12 mouse cellular contexts compared by ENCODE assay signal in genomic region chr7:110091670-110092069, GRCm38 (mm10). TPM values are rescaled to one million over a fixed set of nuclear protein-coding genes. Genes with fewer than 3 reads are reported as not detected.
DNase-seq lines count a peak whose midpoint lies in the region; ATAC-seq and TF ChIP-seq lines count a peak whose summit lies in the region.
"Had no signal": no experiment of that assay in that cellular context is flagged by ENCODE, and none has a peak within 500 bp of the region (broad histone marks: within the 10 kb centered on the region; RNA-seq: fewer than 3 reads in every experiment).

No protein-coding gene starts in this region.

- H3K27me3 ChIP-seq in hindbrain, embryonic 16.5 days (replicated peaks; ENCODE audit: control insufficient read depth, insufficient read depth, low read length) = no peaks in the 10 kb centered on the region
- H3K27me3 ChIP-seq in intestine, postnatal 0 days (replicated peaks; ENCODE audit: control insufficient read depth, insufficient read depth, low read length) = no peaks in the 10 kb centered on the region
- no peaks in the 10 kb centered on the region for H3K27me3 ChIP-seq in intestine, embryonic 15.5 days (replicated peaks)
- H3K27me3 ChIP-seq: limb, embryonic 12.5 days had no signal

- H3K9ac ChIP-seq in hindbrain, embryonic 16.5 days (ENCODE audit: low read depth, low read length) = no peak overlapping the region
- no peak overlapping the region for H3K9ac ChIP-seq in intestine, postnatal 0 days (ENCODE audit: low read depth, low read length)
- no peak overlapping the region for H3K9ac ChIP-seq in intestine, embryonic 15.5 days
- H3K9ac ChIP-seq: limb, embryonic 12.5 days had no signal

- no peak overlapping the region for H3K4me3 ChIP-seq in hindbrain, embryonic 16.5 days (ENCODE audit: low read length)
- no peak overlapping the region for H3K4me3 ChIP-seq in intestine, postnatal 0 days (ENCODE audit: low read depth, low read length)
- no peak overlapping the region for H3K4me3 ChIP-seq in intestine, embryonic 15.5 days (replicated peaks)
- H3K4me3 ChIP-seq: limb, embryonic 12.5 days had no signal

- WGBS in hindbrain, embryonic 16.5 days = 40% methylated on average over 7 of the region's 7 CpGs
- WGBS in intestine, postnatal 0 days = 62% methylated on average over 7 of the region's 7 CpGs
- WGBS in intestine, embryonic 15.5 days = 70% methylated on average over 7 of the region's 7 CpGs

- no peak for TF ChIP-seq CTCF in intestine, postnatal 0 days (IDR thresholded peaks at IDR 0.05; ENCODE audit: low read depth)

- no peak overlapping the region for H3K27ac ChIP-seq in hindbrain, embryonic 16.5 days (ENCODE audit: low read depth, low read length)
- no peak overlapping the region for H3K27ac ChIP-seq in intestine, postnatal 0 days (ENCODE audit: low read depth, low read length)
- H3K27ac ChIP-seq in intestine, embryonic 15.5 days = no peak overlapping the region
- H3K27ac ChIP-seq: limb, embryonic 12.5 days; macrophage had no signal

- 0 out of 2 replicates have a peak, but pooled peaks have one; percentile 71 for ATAC-seq in hindbrain, embryonic 16.5 days
- no peak for ATAC-seq in intestine, postnatal 0 days
- ATAC-seq in intestine, embryonic 15.5 days = no peak
- ATAC-seq: inflammation-experienced regulatory T-cells, adult 6 months had no signal

- no peaks in the 10 kb centered on the region for H3K9me3 ChIP-seq in hindbrain, embryonic 16.5 days (ENCODE audit: control insufficient read depth, low read length)
- H3K9me3 ChIP-seq in intestine, postnatal 0 days (ENCODE audit: control insufficient read depth) = no peaks in the 10 kb centered on the region
- H3K9me3 ChIP-seq in intestine, embryonic 15.5 days = no peaks in the 10 kb centered on the region
- H3K9me3 ChIP-seq: limb, embryonic 12.5 days had no signal

- H3K36me3 ChIP-seq in hindbrain, embryonic 16.5 days (ENCODE audit: control insufficient read depth, insufficient read depth, low read length) = peaks cover 15% of the 10 kb centered on the region
- H3K36me3 ChIP-seq in intestine, postnatal 0 days (ENCODE audit: control insufficient read depth, insufficient read depth) = peaks cover 43% of the 10 kb centered on the region
- H3K36me3 ChIP-seq in intestine, embryonic 15.5 days = peaks cover 25% of the 10 kb centered on the region

- H3K4me1 ChIP-seq in hindbrain, embryonic 16.5 days (ENCODE audit: control insufficient read depth, insufficient read depth, low read depth, low read length) = no peaks in the 10 kb centered on the region
- no peaks in the 10 kb centered on the region for H3K4me1 ChIP-seq in intestine, postnatal 0 days (replicated peaks; ENCODE audit: control insufficient read depth, insufficient read depth, low read length)
- peaks cover 8% of the 10 kb centered on the region; the same call in 1 of the 2 replicates for H3K4me1 ChIP-seq in intestine, embryonic 15.5 days (replicated peaks)
- H3K4me1 ChIP-seq: limb, embryonic 12.5 days had no signal

- DNase-seq in layer of hippocampus, adult 18-20 months (ENCODE audit: low spot score in 2 of 2) = peak; percentile 23 to 57
- DNase-seq in layer of hippocampus, postnatal 25 days (ENCODE audit: extremely low spot score in 1 of 2, low spot score in 1 of 2) = no peak
- DNase-seq in cerebellum, postnatal 10 days = peak; percentile 77
- DNase-seq in right cerebral cortex, adult 18-20 months = peak; percentile 64
- no peak for DNase-seq in urinary bladder, postnatal 10 days (ENCODE audit: low spot score)
- DNase-seq: heart, adult 18-20 months had no signal

- H3K4me2 ChIP-seq in hindbrain, embryonic 16.5 days (ENCODE audit: low read length) = no peak overlapping the region
- no peak overlapping the region for H3K4me2 ChIP-seq in intestine, postnatal 0 days (replicated peaks; ENCODE audit: low read depth)
- H3K4me2 ChIP-seq in intestine, embryonic 15.5 days (replicated peaks) = no peak overlapping the region
- H3K4me2 ChIP-seq: limb, embryonic 12.5 days had no signal

RNA-seq across cellular contexts. Expression of gene Wee1, which starts 30.2 kb away (rescaled TPM):
- 10 to 100 TPM; 22.0 to 22.5 TPM for total RNA-seq in layer of hippocampus, adult 18-20 months (2021)
- 10 to 100 TPM; 17.0 to 20.8 TPM for total RNA-seq in layer of hippocampus, postnatal 25 days (2021)
- 5.1 and 6.5 TPM in 2 replicates for polyA plus RNA-seq in hindbrain, embryonic 16.5 days (2015; fragmentation: Nextera tagmentation; extraction: Ambion mirVana)
- polyA plus RNA-seq in intestine, postnatal 0 days (2015; fragmentation: Nextera tagmentation; extraction: Ambion mirVana) = 9.9 TPM in 2 replicates
- polyA plus RNA-seq in intestine, embryonic 15.5 days (2015; fragmentation: Nextera tagmentation; extraction: Ambion mirVana) = 26.3 and 31.1 TPM in 2 replicates

RNA-seq across cellular contexts. Expression of gene Zfp143, which starts 30.7 kb away (rescaled TPM):
- 10 to 100 TPM in 1 of 2 experiments, 1 to 10 TPM in 1; 9.8 to 11.7 TPM for total RNA-seq in layer of hippocampus, adult 18-20 months (2021)
- 10 to 100 TPM; 11.1 to 12.0 TPM for total RNA-seq in layer of hippocampus, postnatal 25 days (2021)
- polyA plus RNA-seq in hindbrain, embryonic 16.5 days (2015; fragmentation: Nextera tagmentation; extraction: Ambion mirVana) = 13.4 and 13.6 TPM in 2 replicates
- polyA plus RNA-seq in intestine, postnatal 0 days (2015; fragmentation: Nextera tagmentation; extraction: Ambion mirVana) = 6.6 and 7.0 TPM in 2 replicates
- 15.0 and 15.6 TPM in 2 replicates for polyA plus RNA-seq in intestine, embryonic 15.5 days (2015; fragmentation: Nextera tagmentation; extraction: Ambion mirVana)

Comparison
In these comparisons a context has a peak if more than half of its experiments do, and no peak if none do; other contexts are left out.
1. DNase-seq: peak in layer of hippocampus, adult 18-20 months (2 of 2), cerebellum, postnatal 10 days (2 of 2) and right cerebral cortex, adult 18-20 months (single experiment); none in layer of hippocampus, postnatal 25 days (0 of 2) and urinary bladder, postnatal 10 days (single experiment).